Mouse (Mus musculus) limb, embryonic 11.5 days (tissue): ENCODE data around the gene Cwc15. TPM values are rescaled to one million over a fixed set of nuclear protein-coding genes. Genes with fewer than 3 reads are reported as not detected.
"Not testable (repeated sequence)": the region's sequence is repeated elsewhere in the genome, so short reads cannot be mapped to it uniquely, and the experiment has no call there.

ENCODE experiments used
- ATAC-seq: fragments of 200-750 bp; cut with Nextera tagmentation; 2 replicates; pipeline ENCODE4 v1.8.0; 2017; ENCODE audit warnings: low read depth; ENCODE audit not compliant: insufficient number of reproducible peaks, low FRiP score, low TSS enrichment
- DNase-seq: peaks from one replicate; pipeline ENCODE4 v3.0.0-alpha.2; 2015; ENCODE audit warnings: low spot score
- H3K27ac ChIP-seq: fragments of 300-500 bp; sonication (generic); replicated peaks from 2 replicates; pipeline ENCODE4 v1.5.1; 2014; ENCODE audit warnings: low read depth, mild to moderate bottlenecking, low read length
- H3K27me3 ChIP-seq: fragments of 300-500 bp; sonication (generic); 2 replicates; pipeline ENCODE4 v1.6.1; 2014; ENCODE audit warnings: mild to moderate bottlenecking, low read length, mixed read lengths; ENCODE audit not compliant: control insufficient read depth, insufficient read depth
- H3K36me3 ChIP-seq: fragments of 300-500 bp; sonication (generic); 2 replicates; pipeline ENCODE4 v1.6.1; 2014; ENCODE audit warnings: mild to moderate bottlenecking, low read length, moderate library complexity, mixed read lengths; ENCODE audit not compliant: control insufficient read depth, insufficient read depth
- H3K4me1 ChIP-seq: fragments of 300-500 bp; sonication (generic); 2 replicates; pipeline ENCODE4 v1.6.1; 2014; ENCODE audit warnings: low read length, mixed read lengths; ENCODE audit not compliant: control insufficient read depth, insufficient read depth
- H3K4me2 ChIP-seq: fragments of 300-500 bp; sonication (generic); 2 replicates; pipeline ENCODE4 v1.6.1; 2014; ENCODE audit warnings: low read depth, mild to moderate bottlenecking, moderate library complexity; ENCODE audit not compliant: severe bottlenecking
- H3K4me3 ChIP-seq: fragments of 300-500 bp; sonication (generic); 2 replicates; pipeline ENCODE4 v1.5.1; 2014; ENCODE audit warnings: low read depth, low read length
- H3K9ac ChIP-seq: fragments of 300-500 bp; sonication (generic); 2 replicates; pipeline ENCODE4 v1.6.1; 2014; ENCODE audit warnings: mild to moderate bottlenecking, low read length
- H3K9me3 ChIP-seq: fragments of 300-500 bp; sonication (generic); 2 replicates; pipeline ENCODE4 v1.6.1; 2016; ENCODE audit warnings: low read length; ENCODE audit not compliant: control insufficient read depth
- WGBS: fragments of 180-500 bp; shearing (Covaris S2); extraction: QIAGEN DNeasy Blood & Tissue Kit; methylation state at CpG from one replicate; pipeline ENCODE4 v1.1.7; 2014; 5-methylcytosine and 5-hydroxymethylcytosine counted together
- polyA plus RNA-seq: library from polyadenylated mRNA; unstranded; fragments of >200 nt; fragmentation: Nextera tagmentation; extraction: Ambion mirVana; gene quantifications from 2 replicates; pipeline ENCODE4 v1.2.1, GENCODE M21; 2014

Cwc15 gene
- 201 and 203 TPM in 2 replicates for polyA plus RNA-seq

- peak within 1 kb of the TSS; percentile 84 for H3K9ac ChIP-seq
- 1% methylated on average over 58 of the region's 59 CpGs for WGBS
- peak within 1 kb of the TSS; percentile 47 for H3K4me2 ChIP-seq
- H3K27ac ChIP-seq = 0 out of 2 replicates have a peak within 1 kb of the TSS, but pooled peaks have one; percentile 30
- no peaks in the 10 kb centered on the region for H3K27me3 ChIP-seq
- peak; percentile 99 for ATAC-seq
- peak; percentile 95 for DNase-seq
- peaks cover 7% of the 10 kb centered on the region for H3K36me3 ChIP-seq
- no peaks in the 10 kb centered on the region for H3K9me3 ChIP-seq
- no peaks in the 10 kb centered on the region for H3K4me1 ChIP-seq
- H3K4me3 ChIP-seq = peak within 1 kb of the TSS; percentile 91
Measured at GRCm38 (mm10) chr9:14500023-14500915, at the start of gene Cwc15, which contains the start of gene Kdm4d. Gene Cwc15 (plus strand): TSS chr9:14500617. Gene Kdm4d (minus strand): TSS chr9:14500482.

GRCm38 (mm10) chr9:14451120-14451519, 49.3 kb upstream of the Cwc15 start:
- not testable (repeated sequence) for H3K9ac ChIP-seq, H3K27ac ChIP-seq, ATAC-seq, DNase-seq, H3K27me3 ChIP-seq, H3K4me2 ChIP-seq, H3K4me1 ChIP-seq, H3K9me3 ChIP-seq, H3K36me3 ChIP-seq, H3K4me3 ChIP-seq
- 66% methylated on average over 8 of the region's 8 CpGs for WGBS

- Histone ChIP-seq H3K9ac (no peak overlapping the region), H3K27ac (no peak overlapping the region), H3K4me1 (no peaks in the 10 kb centered on the region), H3K4me2 (no peak overlapping the region), H3K36me3 (no peaks in the 10 kb centered on the region), H3K9me3 (no peaks in the 10 kb centered on the region), H3K27me3 (no peaks in the 10 kb centered on the region), H3K4me3 (no peak overlapping the region)
- DNase-seq (no peak), ATAC-seq (no peak)
- WGBS = 84% methylated on average over 3 of the region's 3 CpGs
Measured at GRCm38 (mm10) chr9:14456320-14456719, 44.1 kb upstream of the Cwc15 start.

- not testable (repeated sequence) for DNase-seq, H3K27me3 ChIP-seq, H3K4me2 ChIP-seq, H3K9ac ChIP-seq, H3K4me3 ChIP-seq, H3K36me3 ChIP-seq, H3K27ac ChIP-seq, H3K4me1 ChIP-seq, H3K9me3 ChIP-seq, ATAC-seq
- WGBS = 95% methylated on average over 1 of the region's 1 CpGs
Measured at GRCm38 (mm10) chr9:14462536-14462935, 37.9 kb upstream of the Cwc15 start.

GRCm38 (mm10) chr9:14463668-14464067, 36.7 kb upstream of the Cwc15 start:
- not testable (repeated sequence) for H3K4me3 ChIP-seq, DNase-seq, H3K27ac ChIP-seq, H3K9me3 ChIP-seq, H3K9ac ChIP-seq, H3K4me1 ChIP-seq, ATAC-seq, H3K27me3 ChIP-seq, H3K36me3 ChIP-seq, H3K4me2 ChIP-seq
- WGBS = 80% methylated on average over 12 of the region's 12 CpGs

GRCm38 (mm10) chr9:14498896-14499705, 1.3 kb upstream of the Cwc15 start:
- DNase-seq = no peak
- 83% methylated on average over 4 of the region's 4 CpGs for WGBS
- Histone ChIP-seq H3K36me3 (peaks cover 7% of the 10 kb centered on the region), H3K4me2 (no peak overlapping the region; the same call in 1 of the 2 replicates), H3K4me1 (no peaks in the 10 kb centered on the region), H3K27ac (no peak overlapping the region), H3K4me3 (no peak overlapping the region; the same call in 1 of the 2 replicates), H3K9me3 (no peaks in the 10 kb centered on the region), H3K27me3 (no peaks in the 10 kb centered on the region), H3K9ac (no peak overlapping the region)
- no peak for ATAC-seq

GRCm38 (mm10) chr9:14500916-14501424, 553 bp downstream of the Cwc15 start:
- Histone ChIP-seq H3K4me2 (peak overlapping the region; percentile 47), H3K27me3 (no peaks in the 10 kb centered on the region), H3K9ac (peak overlapping the region; percentile 84), H3K27ac (0 out of 2 replicates have a peak overlapping the region, but pooled peaks have one; percentile 30), H3K4me3 (peak overlapping the region; percentile 91), H3K4me1 (no peaks in the 10 kb centered on the region), H3K36me3 (peaks cover 12% of the 10 kb centered on the region), H3K9me3 (no peaks in the 10 kb centered on the region)
- DNase-seq = no peak
- no peak for ATAC-seq
- 2% methylated on average over 10 of the region's 10 CpGs for WGBS
